Mouse (Mus musculus) midbrain, embryonic 14.5 days (tissue): ENCODE measurements around the gene Gm20388. TPM values are rescaled to one million over a fixed set of nuclear protein-coding genes. Genes with fewer than 3 reads are reported as not detected.

Experiments used
- ATAC-seq: fragments of 200-750 bp; cut with Nextera tagmentation; 2 replicates; pipeline ENCODE4 v1.8.0; 2017; ENCODE audit warnings: moderate number of reproducible peaks, moderate library complexity; ENCODE audit not compliant: low FRiP score, low TSS enrichment
- DNase-seq: peaks from one replicate; pipeline ENCODE4 v3.0.0-alpha.2; 2015
- H3K27ac ChIP-seq: fragments of 300-500 bp; sonication (generic); replicated peaks from 2 replicates; pipeline ENCODE4 v1.5.1; 2014; ENCODE audit warnings: mild to moderate bottlenecking, low read depth, low read length, moderate library complexity
- H3K27me3 ChIP-seq: fragments of 300-500 bp; sonication (generic); 2 replicates; pipeline ENCODE4 v1.6.1; 2014; ENCODE audit warnings: low read length, control low read depth, mixed read lengths; ENCODE audit not compliant: control insufficient read depth, insufficient read depth
- H3K36me3 ChIP-seq: fragments of 300-500 bp; sonication (generic); 2 replicates; pipeline ENCODE4 v1.6.1; 2014; ENCODE audit warnings: low read length, control low read depth; ENCODE audit not compliant: control insufficient read depth, insufficient read depth
- H3K4me1 ChIP-seq: fragments of 300-500 bp; sonication (generic); 2 replicates; pipeline ENCODE4 v1.6.1; 2014; ENCODE audit warnings: mild to moderate bottlenecking, antibody characterized with exemption, low read length, control low read depth; ENCODE audit not compliant: control insufficient read depth, insufficient read depth
- H3K4me2 ChIP-seq: fragments of 300-500 bp; sonication (generic); 2 replicates; pipeline ENCODE4 v1.6.1; 2014; ENCODE audit warnings: mild to moderate bottlenecking, low read length, moderate library complexity
- H3K4me3 ChIP-seq: fragments of 300-500 bp; sonication (generic); replicated peaks from 2 replicates; pipeline ENCODE4 v1.5.1; 2014; ENCODE audit warnings: low read depth, low read length
- H3K9ac ChIP-seq: fragments of 300-500 bp; sonication (generic); replicated peaks from 2 replicates; pipeline ENCODE4 v1.6.1; 2014; ENCODE audit warnings: mild to moderate bottlenecking, low read length, moderate library complexity
- H3K9me3 ChIP-seq: fragments of 300-500 bp; sonication (generic); 2 replicates; pipeline ENCODE4 v1.6.1; 2016; ENCODE audit warnings: low read length, control low read depth, mixed read lengths; ENCODE audit not compliant: control insufficient read depth
- WGBS: fragments of 180-500 bp; shearing (Covaris S2); extraction: QIAGEN DNeasy Blood & Tissue Kit; methylation state at CpG from one replicate; pipeline ENCODE4 v1.1.7; 2014; 5-methylcytosine and 5-hydroxymethylcytosine counted together
- polyA plus RNA-seq: library from polyadenylated mRNA; unstranded; fragments of >200 nt; fragmentation: Nextera tagmentation; extraction: Ambion mirVana; gene quantifications from 2 replicates; pipeline ENCODE4 v1.2.1, GENCODE M21; 2014

The Gm20388 gene
- polyA plus RNA-seq, 1 experiment from 2014 or later, result 4.1 TPM

- H3K9ac ChIP-seq, result no peak overlapping the region
- no peak overlapping the region for H3K4me3 ChIP-seq
- H3K4me1 ChIP-seq, result no peaks in the 10 kb centered on the region
- H3K4me2 ChIP-seq, result no peak overlapping the region
- H3K36me3 ChIP-seq, result no peaks in the 10 kb centered on the region
- H3K9me3 ChIP-seq, result no peaks in the 10 kb centered on the region
- under 1% methylated on average over 10 of the region's 10 CpGs for WGBS
- peaks cover 94% of the 10 kb centered on the region for H3K27me3 ChIP-seq
- DNase-seq (no peak), ATAC-seq (no peak)
- H3K27ac ChIP-seq, result no peak overlapping the region
These were observed 1164.2 kb downstream of the Gm20388 start for GRCm38 (mm10) chr8:121074848-121075145.

GRCm38 (mm10) chr8:121075936-121076335 lies 1165.3 kb downstream of the Gm20388 start:
- H3K9ac ChIP-seq, result no peak overlapping the region
- DNase-seq (no peak), ATAC-seq (no peak)
- H3K4me3 ChIP-seq, result no peak overlapping the region
- no peaks in the 10 kb centered on the region for H3K36me3 ChIP-seq
- no peak overlapping the region for H3K4me2 ChIP-seq
- H3K27me3 ChIP-seq, result peaks cover 94% of the 10 kb centered on the region
- H3K9me3 ChIP-seq, result no peaks in the 10 kb centered on the region
- 1% methylated on average over 13 of the region's 13 CpGs for WGBS
- no peaks in the 10 kb centered on the region for H3K4me1 ChIP-seq
- H3K27ac ChIP-seq, result no peak overlapping the region

GRCm38 (mm10) chr8:121076555-121076954 lies 1165.9 kb downstream of the Gm20388 start:
- Histone ChIP-seq H3K9me3 (no peaks in the 10 kb centered on the region), H3K4me2 (no peak overlapping the region), H3K4me1 (no peaks in the 10 kb centered on the region), H3K27ac (no peak overlapping the region), H3K27me3 (peaks cover 94% of the 10 kb centered on the region), H3K9ac (no peak overlapping the region), H3K4me3 (no peak overlapping the region), H3K36me3 (no peaks in the 10 kb centered on the region)
- ATAC-seq (no peak), DNase-seq (no peak)
- WGBS, result 2% methylated on average over 7 of the region's 7 CpGs

- DNase-seq, result no peak
- Histone ChIP-seq H3K27ac (no peak overlapping the region), H3K9me3 (no peaks in the 10 kb centered on the region), H3K9ac (no peak overlapping the region), H3K4me1 (peaks cover 2% of the 10 kb centered on the region; the same call in 1 of the 2 replicates), H3K4me2 (no peak overlapping the region), H3K36me3 (no peaks in the 10 kb centered on the region), H3K27me3 (peaks cover 96% of the 10 kb centered on the region), H3K4me3 (no peak overlapping the region)
- no peak for ATAC-seq
- 1% methylated on average over 14 of the region's 14 CpGs for WGBS
These were observed 1168.1 kb downstream of the Gm20388 start for GRCm38 (mm10) chr8:121078721-121079120.

DNA sequence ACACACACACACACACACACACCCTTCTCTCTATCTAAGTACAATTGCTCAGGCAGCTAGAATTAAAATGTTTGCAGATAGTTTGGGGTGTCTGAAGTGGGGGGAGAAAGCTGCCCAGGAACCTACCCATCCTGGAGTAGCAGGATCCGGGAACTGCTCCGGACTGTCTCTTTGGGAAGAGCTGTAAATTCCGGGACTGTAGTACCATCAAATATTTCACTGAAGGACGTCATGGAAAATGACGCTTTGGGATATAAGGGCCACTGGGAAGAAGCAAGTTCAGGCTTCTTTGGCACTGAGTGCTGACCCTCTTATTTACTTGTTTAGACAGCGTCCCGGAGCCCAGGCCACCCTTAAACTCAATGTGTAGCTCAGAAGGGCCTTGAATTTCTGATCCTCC lies 1168.6 kb downstream of the Gm20388 start:
- 2% methylated on average over 7 of the region's 7 CpGs for WGBS

GRCm38 (mm10) chr8:121079944-121080343 lies 1169.3 kb downstream of the Gm20388 start:
- no peaks in the 10 kb centered on the region for H3K36me3 ChIP-seq
- DNase-seq (no peak), ATAC-seq (no peak)
- H3K4me3 ChIP-seq, result no peak overlapping the region
- peaks cover 9% of the 10 kb centered on the region; the same call in 1 of the 2 replicates for H3K4me1 ChIP-seq
- H3K27me3 ChIP-seq, result peaks cover 97% of the 10 kb centered on the region
- no peak overlapping the region for H3K9ac ChIP-seq
- WGBS, result 3% methylated on average over 12 of the region's 12 CpGs
- H3K4me2 ChIP-seq, result no peak overlapping the region
- H3K9me3 ChIP-seq, result no peaks in the 10 kb centered on the region
- H3K27ac ChIP-seq, result no peak overlapping the region

More for the DNA sequence above, 1168.6 kb downstream of the Gm20388 start:
- H3K27ac ChIP-seq, result no peak overlapping the region
- H3K9ac ChIP-seq, result no peak overlapping the region
- DNase-seq, result no peak
- ATAC-seq, result no peak
- H3K4me3 ChIP-seq, result no peak overlapping the region
- peaks cover 96% of the 10 kb centered on the region for H3K27me3 ChIP-seq
- no peaks in the 10 kb centered on the region for H3K36me3 ChIP-seq
- H3K4me1 ChIP-seq, result peaks cover 7% of the 10 kb centered on the region; the same call in 1 of the 2 replicates
- no peaks in the 10 kb centered on the region for H3K9me3 ChIP-seq
- H3K4me2 ChIP-seq, result no peak overlapping the region

DNA sequence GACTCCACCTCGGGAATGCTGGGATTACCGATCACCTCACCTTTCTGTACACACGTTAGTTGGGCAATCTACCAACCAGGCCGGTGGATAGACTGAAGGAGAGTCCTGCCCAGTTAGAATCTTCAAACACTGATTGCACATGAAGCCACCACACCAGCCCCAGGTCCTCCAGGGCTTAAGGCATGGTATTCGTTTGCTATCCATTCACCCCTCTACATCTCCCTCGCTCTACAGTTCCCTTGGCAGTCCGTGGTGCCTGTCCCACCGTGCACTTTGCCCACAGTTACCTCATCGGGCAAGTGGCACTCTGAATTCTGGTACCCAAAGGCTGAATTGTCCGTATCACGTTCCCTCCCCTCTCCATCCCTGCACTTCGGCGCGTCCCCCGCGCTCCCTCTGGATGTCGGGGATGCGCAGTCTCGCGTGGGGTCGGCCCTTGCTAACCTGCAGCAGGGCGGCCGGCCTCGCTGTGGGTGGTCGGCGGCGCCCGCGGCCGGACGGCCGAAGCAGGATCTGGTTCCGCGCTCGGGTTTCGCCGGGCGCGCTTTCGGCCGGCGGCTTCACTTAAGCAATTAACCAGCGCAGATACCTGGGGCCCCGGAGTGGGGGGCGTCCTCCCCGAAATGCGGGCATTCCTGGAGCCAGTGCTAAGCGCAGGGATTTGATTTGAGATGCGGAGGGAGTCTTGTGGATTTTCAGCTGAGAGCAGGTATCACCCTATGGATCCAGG lies 1169.9 kb downstream of the Gm20388 start:
- H3K4me1 ChIP-seq, result peaks cover 9% of the 10 kb centered on the region; the same call in 1 of the 2 replicates
- no peak overlapping the region for H3K9ac ChIP-seq
- WGBS, result under 1% methylated on average over 49 of the region's 49 CpGs
- DNase-seq (no peak), ATAC-seq (no peak)
- H3K27me3 ChIP-seq, result peaks cover 98% of the 10 kb centered on the region
- no peak overlapping the region for H3K27ac ChIP-seq
- no peaks in the 10 kb centered on the region for H3K9me3 ChIP-seq
- H3K4me2 ChIP-seq, result no peak overlapping the region
- no peaks in the 10 kb centered on the region for H3K36me3 ChIP-seq
- H3K4me3 ChIP-seq, result no peak overlapping the region

GRCm38 (mm10) chr8:121081398-121081797 lies 1170.8 kb downstream of the Gm20388 start:
- H3K27ac ChIP-seq, result no peak overlapping the region
- peaks cover 9% of the 10 kb centered on the region; the same call in 1 of the 2 replicates for H3K4me1 ChIP-seq
- H3K4me3 ChIP-seq, result no peak overlapping the region
- ATAC-seq, result no peak
- peaks cover 98% of the 10 kb centered on the region for H3K27me3 ChIP-seq
- no peak overlapping the region for H3K9ac ChIP-seq
- 0% methylated on average over 7 of the region's 7 CpGs for WGBS
- no peaks in the 10 kb centered on the region for H3K36me3 ChIP-seq
- H3K9me3 ChIP-seq, result no peaks in the 10 kb centered on the region
- H3K4me2 ChIP-seq, result no peak overlapping the region
- no peak for DNase-seq
